Mouse (Mus musculus) testis, adult 2 months (tissue): ENCODE data around the gene Tbx3.

Experiments
- CTCF ChIP-seq: fragments of 200-500 bp; IDR thresholded peaks from 2 replicates; pipeline ENCODE4 v1.5.1; 2012; ENCODE audit warnings: low read depth, mild to moderate bottlenecking, inconsistent platforms, low read length, moderate library complexity; ENCODE audit not compliant: control insufficient read depth, insufficient read depth, insufficient replicate concordance
- POLR2A ChIP-seq: fragments of 200-500 bp; IDR thresholded peaks from 2 replicates; pipeline ENCODE4 v1.6.1; 2012; ENCODE audit warnings: low read depth, mild to moderate bottlenecking, inconsistent platforms, low read length, moderate library complexity; ENCODE audit not compliant: control insufficient read depth

GRCm38 (mm10) chr5:119694914-119695313 is 24.4 kb downstream of the Tbx3 start:
- TF ChIP-seq POLR2A (no peak), CTCF (no peak)
